Mouse (Mus musculus) thymus, postnatal 0 days (tissue): ENCODE data around the gene Ppp3ca. TPM values are rescaled to one million over a fixed set of nuclear protein-coding genes. Genes with fewer than 3 reads are reported as not detected.

Experiments used
- DNase-seq: peaks from one replicate; pipeline ENCODE4 v3.0.0-alpha.2; 2015; ENCODE audit warnings: low spot score
- polyA plus RNA-seq: library from polyadenylated mRNA; unstranded; fragments of >200 nt; fragmentation: Nextera tagmentation; extraction: Ambion mirVana; gene quantifications from 2 replicates; pipeline ENCODE4 v1.2.1, GENCODE M21; 2015

Ppp3ca gene
- polyA plus RNA-seq, 1 experiment from 2014 or later: 25.4 TPM

- DNase-seq: no peak
Measured at GRCm38 (mm10) chr3:136761292-136761978, 91.5 kb downstream of the Ppp3ca start.

- no peak for DNase-seq
Measured at GRCm38 (mm10) chr3:136761979-136762341, 92.0 kb downstream of the Ppp3ca start.

GRCm38 (mm10) chr3:136763717-136764270, 93.9 kb downstream of the Ppp3ca start:
- no peak for DNase-seq

- no peak for DNase-seq
Measured at GRCm38 (mm10) chr3:136765569-136765968, 95.6 kb downstream of the Ppp3ca start.

GRCm38 (mm10) chr3:136768775-136769485, 99.0 kb downstream of the Ppp3ca start:
- DNase-seq: no peak

- peak; percentile 7 for DNase-seq
Measured at GRCm38 (mm10) chr3:136769486-136769882, 99.6 kb downstream of the Ppp3ca start.

GRCm38 (mm10) chr3:136771700-136772099, 101.8 kb downstream of the Ppp3ca start:
- no peak for DNase-seq

- no peak for DNase-seq
Measured at GRCm38 (mm10) chr3:136773217-136773616, 103.3 kb downstream of the Ppp3ca start.

- DNase-seq: no peak
Measured at GRCm38 (mm10) chr3:136774196-136774595, 104.3 kb downstream of the Ppp3ca start.

GRCm38 (mm10) chr3:136776525-136776924, 106.6 kb downstream of the Ppp3ca start:
- DNase-seq: no peak

- no peak for DNase-seq
Measured at GRCm38 (mm10) chr3:136777380-136777779, 107.5 kb downstream of the Ppp3ca start.

GRCm38 (mm10) chr3:136777787-136778216, 107.9 kb downstream of the Ppp3ca start:
- no peak for DNase-seq

GRCm38 (mm10) chr3:136780321-136780720, 110.4 kb downstream of the Ppp3ca start:
- DNase-seq: no peak

- no peak for DNase-seq
Measured at GRCm38 (mm10) chr3:136782058-136782457, 112.1 kb downstream of the Ppp3ca start.

GRCm38 (mm10) chr3:136785686-136786085, 115.8 kb downstream of the Ppp3ca start:
- no peak for DNase-seq

GRCm38 (mm10) chr3:136790261-136790871, 120.4 kb downstream of the Ppp3ca start:
- DNase-seq: no peak

GRCm38 (mm10) chr3:136791404-136791803, 121.5 kb downstream of the Ppp3ca start:
- no peak for DNase-seq

- no peak for DNase-seq
Measured at GRCm38 (mm10) chr3:136791946-136792345, 122.0 kb downstream of the Ppp3ca start.

- no peak for DNase-seq
Measured at GRCm38 (mm10) chr3:136793411-136793810, 123.5 kb downstream of the Ppp3ca start.

GRCm38 (mm10) chr3:136794426-136795217, 124.7 kb downstream of the Ppp3ca start:
- DNase-seq: no peak

- no peak for DNase-seq
Measured at GRCm38 (mm10) chr3:136798896-136799295, 129.0 kb downstream of the Ppp3ca start.
